8 mouse cellular contexts compared by ENCODE assay signal in the genomic region with DNA sequence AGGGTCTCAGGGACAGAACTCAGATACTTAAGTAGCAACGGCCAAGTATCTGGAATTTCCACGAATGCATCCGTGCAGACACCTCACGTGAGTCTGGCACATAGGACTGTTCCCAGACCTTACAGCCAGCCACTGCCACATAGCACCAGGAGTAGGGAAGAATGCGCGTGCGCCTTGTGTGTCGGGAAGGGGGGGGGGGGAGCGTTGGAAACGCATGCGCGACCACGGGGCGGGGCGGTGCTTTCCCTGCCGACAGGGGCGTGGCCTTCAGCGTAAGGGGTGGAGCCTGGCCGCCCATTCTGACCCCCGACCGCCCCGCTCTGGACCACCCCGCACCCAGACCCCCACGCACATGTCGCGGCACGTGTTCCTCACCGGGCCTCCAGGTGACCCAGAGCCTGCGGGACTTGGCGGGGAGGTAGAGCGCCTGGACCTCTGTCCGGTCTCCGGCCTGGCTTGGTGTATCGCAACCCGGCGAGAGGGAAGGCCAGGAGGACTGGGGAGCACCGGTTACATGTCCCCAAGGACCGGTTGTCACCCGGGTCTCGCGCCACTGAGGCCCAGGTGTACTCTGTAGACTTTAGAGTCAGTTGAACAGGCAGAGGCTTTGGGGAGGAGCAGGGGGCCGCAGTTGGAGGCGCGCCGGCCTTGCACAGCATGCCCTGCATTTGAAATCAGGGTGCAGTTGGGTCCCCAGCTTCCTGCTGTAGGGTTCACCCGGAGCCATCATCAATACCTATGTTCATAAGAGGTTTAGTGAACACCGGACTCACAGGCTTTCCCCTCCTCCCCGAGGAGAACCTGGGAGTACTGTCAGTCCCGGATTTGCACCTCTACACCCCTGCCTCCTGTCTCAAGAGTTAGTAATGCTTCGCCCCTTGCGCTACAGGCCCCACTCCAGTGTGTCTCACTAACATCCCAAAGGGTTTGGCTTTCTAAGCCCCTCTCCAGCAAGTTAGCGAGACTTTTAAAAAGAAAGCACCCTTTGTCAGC. TPM values are rescaled to one million over a fixed set of nuclear protein-coding genes. Genes with fewer than 3 reads are reported as not detected.
DNase-seq lines count a peak whose midpoint lies in the region; ATAC-seq lines count a peak whose summit lies in the region.

No protein-coding gene starts in this region.

- H3K4me1 ChIP-seq in hindbrain, embryonic 15.5 days (replicated peaks): peaks cover 9% of the 10 kb centered on the region

- no peaks in the 10 kb centered on the region for H3K9me3 ChIP-seq in hindbrain, embryonic 15.5 days

- peak; percentile 57 for DNase-seq in T-cell, adult 2 months (ENCODE audit: low spot score)
- peak; percentile 94 to 97 for DNase-seq in cerebellum, postnatal 25 days
- DNase-seq in frontal cortex, postnatal 36 days (ENCODE audit: low spot score in 2 of 2): peak; percentile 81 to 86
- peak; percentile 85 for DNase-seq in layer of hippocampus, postnatal 36 days
- DNase-seq in lung, postnatal 25 days (ENCODE audit: low spot score): peak; percentile 80
- DNase-seq in retina, adult 2 months (ENCODE audit: low read depth, low spot score): peak; percentile 72
- peak; percentile 89 for DNase-seq in thymus, postnatal 25 days

- 6% methylated on average over 49 of the region's 52 CpGs for WGBS in hindbrain, embryonic 15.5 days

- H3K27ac ChIP-seq in hindbrain, embryonic 15.5 days (replicated peaks): peak overlapping the region; percentile 47; the same call in 1 of the 2 replicates

- H3K9ac ChIP-seq in hindbrain, embryonic 15.5 days: peak overlapping the region; percentile 65

- H3K36me3 ChIP-seq in hindbrain, embryonic 15.5 days: no peaks in the 10 kb centered on the region

- no peaks in the 10 kb centered on the region for H3K27me3 ChIP-seq in hindbrain, embryonic 15.5 days

- H3K4me2 ChIP-seq in hindbrain, embryonic 15.5 days: peak overlapping the region; percentile 94

- peak; percentile 94 for ATAC-seq in hindbrain, embryonic 15.5 days (ENCODE audit: low FRiP score, low read depth)

- H3K4me3 ChIP-seq in hindbrain, embryonic 15.5 days: peak overlapping the region; percentile 83

RNA-seq across cellular contexts. Expression of gene Ntpcr, which starts 4.5 kb away (rescaled TPM):
- polyA plus RNA-seq in hindbrain, embryonic 15.5 days (2015; fragmentation: Nextera tagmentation; extraction: Ambion mirVana): 32.6 and 33.7 TPM in 2 replicates
- total RNA-seq in layer of hippocampus, postnatal 36 days (2021): 10 to 100 TPM; 20.8 TPM

Comparison
In these comparisons a context has a peak if more than half of its experiments do, and no peak if none do; other contexts are left out.
1. Peak in every context shown above with its lines: DNase-seq, ATAC-seq, H3K4me3 ChIP-seq and H3K27ac ChIP-seq.